Mouse (Mus musculus): Measurements from ENCODE around the gene Gm14597. TPM values are rescaled to one million over a fixed set of nuclear protein-coding genes. Genes with fewer than 3 reads are reported as not detected.

The Gm14597 gene
- polyA plus RNA-seq, 1 experiment from 2014 or later = not detected

Other genes with a start within 250 kb of the Gm14597 start
- gene Mospd1, start 238.5 kb downstream of the Gm14597 start, polyA plus RNA-seq (2014; fragmentation: Nextera tagmentation; extraction: Ambion mirVana) = 51.4 and 55.8 TPM in 2 replicates
- gene Etd, start 174.1 kb downstream of the Gm14597 start, polyA plus RNA-seq (2014; fragmentation: Nextera tagmentation; extraction: Ambion mirVana) = not detected in 2 replicates
- gene Rtl8c, start 947 bp downstream of the Gm14597 start, polyA plus RNA-seq (2014; fragmentation: Nextera tagmentation; extraction: Ambion mirVana) = 31.3 and 41.1 TPM in 2 replicates
- 75.2 and 79.8 TPM in 2 replicates for gene Rtl8a, start 34.7 kb upstream of the Gm14597 start, polyA plus RNA-seq (2014; fragmentation: Nextera tagmentation; extraction: Ambion mirVana)
- 66.1 and 72.2 TPM in 2 replicates for gene Rtl8b, start 61.4 kb upstream of the Gm14597 start, polyA plus RNA-seq (2014; fragmentation: Nextera tagmentation; extraction: Ambion mirVana)
- gene 4930502E18Rik, start 115.8 kb upstream of the Gm14597 start, polyA plus RNA-seq (2014; fragmentation: Nextera tagmentation; extraction: Ambion mirVana) = 0.35 TPM in 1 of 2 replicates, not detected in the other
- not detected in 2 replicates for gene 1700013H16Rik, start 148.9 kb upstream of the Gm14597 start, polyA plus RNA-seq (2014; fragmentation: Nextera tagmentation; extraction: Ambion mirVana)
- gene Zfp36l3, start 167.4 kb upstream of the Gm14597 start, polyA plus RNA-seq (2014; fragmentation: Nextera tagmentation; extraction: Ambion mirVana) = not detected in 2 replicates
- 0.36 and 0.91 TPM in 2 replicates for gene Xlr, start 188.7 kb upstream of the Gm14597 start, polyA plus RNA-seq (2014; fragmentation: Nextera tagmentation; extraction: Ambion mirVana)